Mouse (Mus musculus): ENCODE data around the gene Pnpla1. TPM values are rescaled to one million over a fixed set of nuclear protein-coding genes. Genes with fewer than 3 reads are reported as not detected.
A peak's percentile ranks its signal among the peaks of the same experiment; 100 is the strongest.

The Pnpla1 gene
- polyA plus RNA-seq, 1 experiment from 2014 or later = 0.04 TPM

DNA sequence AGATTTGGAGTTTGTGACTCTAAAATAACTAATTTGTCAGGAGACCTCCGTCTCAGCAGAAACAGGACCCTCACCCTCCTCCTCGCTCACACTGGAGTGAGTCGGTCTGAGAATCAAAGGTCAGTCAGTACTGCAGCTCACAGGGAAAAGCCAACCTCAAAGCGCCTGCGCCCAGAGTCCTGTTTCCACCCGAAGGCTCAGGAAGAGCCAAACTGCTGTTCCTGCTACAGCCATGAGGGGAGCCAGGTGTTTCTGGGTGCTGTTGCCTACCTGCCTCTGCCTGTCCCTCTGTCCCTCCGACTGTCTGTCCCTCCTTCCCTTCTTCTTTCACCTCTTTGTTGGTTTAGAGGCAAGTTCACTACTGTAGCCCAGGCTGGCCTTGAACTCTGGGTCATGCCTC lies 51.9 kb downstream of the Pnpla1 start:
- TF ChIP-seq CTCF (IDR thresholded peaks at IDR 0.05) (peak; percentile 46), EP300 (IDR thresholded peaks at IDR 0.05) (no peak)
- Histone ChIP-seq H3K36me3 (ENCODE audit: insufficient read depth, low read length) (no peaks in the 10 kb centered on the region), H3K27ac (ENCODE audit: low read length) (no peak overlapping the region), H3K4me3 (ENCODE audit: low read depth, low read length) (no peak overlapping the region), H3K27me3 (replicated peaks; ENCODE audit: insufficient read depth, low read length) (no peaks in the 10 kb centered on the region), H3K4me1 (ENCODE audit: insufficient read depth, low read depth, low read length) (peaks cover 4% of the 10 kb centered on the region; the same call in 1 of the 2 replicates), H3K4me2 (replicated peaks; ENCODE audit: low read depth, low read length) (no peak overlapping the region), H3K9me3 (ENCODE audit: low read length) (no peaks in the 10 kb centered on the region), H3K9ac (replicated peaks; ENCODE audit: low read depth) (no peak overlapping the region)
- peak; percentile 36 for DNase-seq (ENCODE audit: low spot score)
- 37% methylated on average over 7 of the region's 7 CpGs for WGBS
- no peak for ATAC-seq

DNA sequence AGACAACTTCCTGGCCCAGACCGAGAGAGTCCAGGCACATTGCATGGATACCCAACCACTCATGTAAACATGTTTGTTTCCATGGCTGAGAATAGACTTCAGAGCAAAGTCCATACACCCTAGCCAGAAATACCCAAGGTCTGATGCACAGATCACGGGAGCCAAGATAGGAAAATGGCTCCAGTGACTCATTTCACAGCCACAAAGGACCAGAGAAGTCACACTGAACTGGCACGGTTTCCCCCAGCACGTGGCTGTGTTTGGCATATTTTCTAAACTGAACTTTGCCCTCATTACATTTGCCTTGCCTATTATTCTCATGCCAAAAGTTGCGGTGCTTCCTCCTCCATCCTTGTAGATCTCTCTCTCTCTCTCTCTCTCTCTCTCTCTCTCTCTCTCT lies 55.0 kb downstream of the Pnpla1 start:
- H3K4me1 ChIP-seq (ENCODE audit: insufficient read depth, low read depth, low read length) = peaks cover 4% of the 10 kb centered on the region; the same call in 1 of the 2 replicates
- WGBS = 40% methylated on average over 5 of the region's 5 CpGs
- H3K27ac ChIP-seq (ENCODE audit: low read length) = no peak overlapping the region
- no peak overlapping the region for H3K4me2 ChIP-seq (replicated peaks; ENCODE audit: low read depth, low read length)
- H3K9me3 ChIP-seq (ENCODE audit: low read length) = no peaks in the 10 kb centered on the region
- TF ChIP-seq EP300 (IDR thresholded peaks at IDR 0.05) = no peak
- no peak for TF ChIP-seq CTCF (IDR thresholded peaks at IDR 0.05)
- H3K36me3 ChIP-seq (ENCODE audit: insufficient read depth, low read length) = no peaks in the 10 kb centered on the region
- ATAC-seq (peak; percentile 55), DNase-seq (ENCODE audit: low spot score) (peak; percentile 51)
- H3K4me3 ChIP-seq (ENCODE audit: low read depth, low read length) = no peak overlapping the region
- H3K9ac ChIP-seq (replicated peaks; ENCODE audit: low read depth) = no peak overlapping the region
- H3K27me3 ChIP-seq (replicated peaks; ENCODE audit: insufficient read depth, low read length) = no peaks in the 10 kb centered on the region

DNA sequence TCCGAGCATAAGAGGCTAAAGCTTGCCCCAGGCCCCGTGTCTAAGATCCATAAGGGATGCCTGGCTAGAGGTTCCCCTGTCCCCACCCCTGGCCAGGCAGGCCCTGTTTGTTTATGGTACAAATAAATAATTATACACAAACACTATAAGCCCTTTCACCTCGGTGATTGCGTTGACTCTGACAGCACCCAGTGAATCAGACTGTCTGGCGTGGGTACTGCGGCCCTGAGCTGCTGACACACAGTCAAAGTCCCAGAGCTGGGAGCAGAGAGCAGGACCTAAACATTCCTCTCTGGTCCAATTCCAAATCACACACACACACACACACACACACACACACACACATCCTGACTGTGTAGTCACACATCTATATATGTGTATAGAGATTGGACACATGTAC lies 55.7 kb downstream of the Pnpla1 start:
- Histone ChIP-seq H3K4me2 (replicated peaks; ENCODE audit: low read depth, low read length) (no peak overlapping the region), H3K9ac (replicated peaks; ENCODE audit: low read depth) (no peak overlapping the region), H3K4me3 (ENCODE audit: low read depth, low read length) (no peak overlapping the region), H3K36me3 (ENCODE audit: insufficient read depth, low read length) (no peaks in the 10 kb centered on the region), H3K9me3 (ENCODE audit: low read length) (no peaks in the 10 kb centered on the region), H3K27ac (ENCODE audit: low read length) (no peak overlapping the region), H3K4me1 (ENCODE audit: insufficient read depth, low read depth, low read length) (peaks cover 4% of the 10 kb centered on the region; the same call in 1 of the 2 replicates), H3K27me3 (replicated peaks; ENCODE audit: insufficient read depth, low read length) (no peaks in the 10 kb centered on the region)
- DNase-seq (ENCODE audit: low spot score) (peak; percentile 64), ATAC-seq (peak; percentile 74)
- no peak for TF ChIP-seq EP300 (IDR thresholded peaks at IDR 0.05)
- TF ChIP-seq CTCF (IDR thresholded peaks at IDR 0.05) = no peak
- 66% methylated on average over 6 of the region's 6 CpGs for WGBS

DNA sequence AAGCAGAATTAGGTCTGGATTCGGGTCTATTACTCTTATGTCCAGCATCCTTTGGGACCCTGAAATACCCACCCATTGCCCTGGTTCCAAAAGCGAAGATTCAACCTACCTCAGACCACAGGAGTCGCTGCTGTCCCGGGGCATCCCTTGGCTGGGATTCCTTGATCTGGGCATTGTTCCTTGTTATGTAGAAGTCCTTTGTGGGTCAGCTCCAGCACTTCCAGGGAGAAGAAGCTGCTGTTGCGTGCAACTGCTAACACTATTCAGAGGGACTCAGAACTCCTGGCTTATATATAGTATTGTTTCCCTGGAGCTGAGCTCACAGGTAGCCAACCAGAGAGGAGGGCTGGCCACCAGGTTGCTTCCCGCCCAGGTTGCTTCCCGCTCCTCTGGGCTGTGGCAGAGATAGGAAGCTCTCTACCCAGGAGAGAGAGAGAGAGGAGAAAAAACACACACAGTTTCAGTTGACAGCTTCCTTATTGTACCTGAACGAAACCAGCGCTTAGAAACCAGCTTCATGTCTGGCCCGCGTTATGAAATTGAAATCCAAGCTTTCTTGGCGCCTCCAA lies 56.9 kb downstream of the Pnpla1 start, which contains the start of gene 4930539E08Rik:
Gene 4930539E08Rik (minus strand): TSS at position 265 of the 569 bp plus-strand sequence.
- WGBS = 74% methylated on average over 12 of the region's 12 CpGs
- ATAC-seq = no peak
- Histone ChIP-seq H3K4me1 (ENCODE audit: insufficient read depth, low read depth, low read length) (no peaks in the 10 kb centered on the region), H3K27me3 (replicated peaks; ENCODE audit: insufficient read depth, low read length) (no peaks in the 10 kb centered on the region), H3K4me2 (replicated peaks; ENCODE audit: low read depth, low read length) (no peak within 1 kb of the TSS), H3K9ac (replicated peaks; ENCODE audit: low read depth) (no peak within 1 kb of the TSS), H3K36me3 (ENCODE audit: insufficient read depth, low read length) (no peaks in the 10 kb centered on the region), H3K4me3 (ENCODE audit: low read depth, low read length) (no peak within 1 kb of the TSS), H3K9me3 (ENCODE audit: low read length) (no peaks in the 10 kb centered on the region), H3K27ac (ENCODE audit: low read length) (no peak within 1 kb of the TSS)
- DNase-seq (ENCODE audit: low spot score) = no peak
- TF ChIP-seq CTCF (IDR thresholded peaks at IDR 0.05) (no peak), EP300 (IDR thresholded peaks at IDR 0.05) (no peak)

DNA sequence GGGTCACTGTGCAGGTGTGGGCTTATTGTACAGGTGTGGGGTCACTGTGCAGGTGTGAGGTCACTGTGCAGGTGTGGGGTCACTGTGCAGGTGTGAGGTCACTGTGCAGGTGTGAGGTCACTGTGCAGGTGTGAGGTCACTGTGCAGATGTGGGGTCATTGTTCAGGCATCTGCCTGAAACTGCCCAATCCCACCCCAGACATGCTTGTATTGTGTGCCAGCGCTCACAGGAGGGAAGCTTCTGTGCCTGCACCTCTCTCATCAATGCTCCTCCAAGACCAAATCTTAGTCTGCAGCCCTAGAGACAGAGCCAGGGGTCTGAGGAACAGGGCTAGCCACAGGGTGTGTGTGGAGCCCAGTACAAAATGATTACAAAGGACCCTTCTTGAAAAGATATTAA lies 58.3 kb downstream of the Pnpla1 start:
- no peak overlapping the region for H3K4me3 ChIP-seq (ENCODE audit: low read depth, low read length)
- TF ChIP-seq CTCF (IDR thresholded peaks at IDR 0.05) = no peak
- no peak for TF ChIP-seq EP300 (IDR thresholded peaks at IDR 0.05)
- H3K9ac ChIP-seq (replicated peaks; ENCODE audit: low read depth) = no peak overlapping the region
- H3K9me3 ChIP-seq (ENCODE audit: low read length) = no peaks in the 10 kb centered on the region
- WGBS = 95% methylated on average over 1 of the region's 1 CpGs
- DNase-seq (ENCODE audit: low spot score) = no peak
- no peak for ATAC-seq
- no peaks in the 10 kb centered on the region for H3K36me3 ChIP-seq (ENCODE audit: insufficient read depth, low read length)
- no peak overlapping the region for H3K4me2 ChIP-seq (replicated peaks; ENCODE audit: low read depth, low read length)
- H3K27ac ChIP-seq (ENCODE audit: low read length) = no peak overlapping the region
- H3K4me1 ChIP-seq (ENCODE audit: insufficient read depth, low read depth, low read length) = no peaks in the 10 kb centered on the region
- H3K27me3 ChIP-seq (replicated peaks; ENCODE audit: insufficient read depth, low read length) = no peaks in the 10 kb centered on the region

DNA sequence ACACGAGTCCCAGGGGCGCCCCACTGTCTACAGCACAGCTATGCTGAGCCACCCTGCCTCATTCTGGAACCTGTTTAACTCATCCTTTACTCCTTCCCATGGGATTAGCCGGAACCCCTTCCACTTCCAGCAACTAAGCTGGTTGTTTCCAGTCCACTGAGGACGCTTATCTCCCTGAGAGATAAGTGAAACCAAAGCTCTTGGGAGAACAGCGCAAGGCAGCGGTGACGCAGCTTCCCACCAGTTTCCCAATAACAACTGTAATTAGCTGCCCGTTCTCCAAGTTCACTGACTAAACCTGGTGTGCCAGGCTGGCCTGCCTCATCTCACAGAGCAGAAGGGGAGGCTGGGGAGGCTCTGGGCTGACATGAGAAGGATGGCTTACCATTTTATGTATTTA lies 62.9 kb downstream of the Pnpla1 start:
- DNase-seq (ENCODE audit: low spot score) = no peak
- WGBS = 58% methylated on average over 8 of the region's 8 CpGs

More for the DNA sequence above, 62.9 kb downstream of the Pnpla1 start:
- H3K36me3 ChIP-seq (ENCODE audit: insufficient read depth, low read length) = no peaks in the 10 kb centered on the region
- no peak for ATAC-seq
- H3K4me3 ChIP-seq (ENCODE audit: low read depth, low read length) = no peak overlapping the region
- H3K4me2 ChIP-seq (replicated peaks; ENCODE audit: low read depth, low read length) = no peak overlapping the region
- no peaks in the 10 kb centered on the region for H3K27me3 ChIP-seq (replicated peaks; ENCODE audit: insufficient read depth, low read length)
- no peak overlapping the region for H3K9ac ChIP-seq (replicated peaks; ENCODE audit: low read depth)
- no peaks in the 10 kb centered on the region for H3K9me3 ChIP-seq (ENCODE audit: low read length)
- H3K4me1 ChIP-seq (ENCODE audit: insufficient read depth, low read depth, low read length) = no peaks in the 10 kb centered on the region
- TF ChIP-seq CTCF (IDR thresholded peaks at IDR 0.05) (no peak), EP300 (IDR thresholded peaks at IDR 0.05) (no peak)
- no peak overlapping the region for H3K27ac ChIP-seq (ENCODE audit: low read length)

Data from lung, postnatal 0 days (tissue).